Mouse (Mus musculus) heart, postnatal 4 days (tissue): ENCODE measurements around the gene Mettl21c. TPM values are rescaled to one million over a fixed set of nuclear protein-coding genes. Genes with fewer than 3 reads are reported as not detected.
A peak's percentile ranks its signal among the peaks of the same experiment; 100 is the strongest.
"Not testable (repeated sequence)": the region's sequence is repeated elsewhere in the genome, so short reads cannot be mapped to it uniquely, and the experiment has no call there.

ENCODE experiments used
- DNase-seq: peaks from one replicate; pipeline ENCODE4 v3.0.0; 2021
- total RNA-seq, 2 experiments: library from RNA; stranded (reverse); gene quantifications; 2 replicates each; pipeline ENCODE4 v1.2.3; 2021

Mettl21c gene
- not detected for total RNA-seq

- DNase-seq = no peak
Measured at GRCm38 (mm10) chr1:44019934-44020333, at the start of gene Mettl21c. Gene Mettl21c, minus strand, starts transcription at chr1:44020034.

GRCm38 (mm10) chr1:44064625-44065024, 44.8 kb upstream of the Mettl21c start:
- peak; percentile 54 for DNase-seq

- DNase-seq = no peak
Measured at GRCm38 (mm10) chr1:44063439-44063838, 43.6 kb upstream of the Mettl21c start.

DNA sequence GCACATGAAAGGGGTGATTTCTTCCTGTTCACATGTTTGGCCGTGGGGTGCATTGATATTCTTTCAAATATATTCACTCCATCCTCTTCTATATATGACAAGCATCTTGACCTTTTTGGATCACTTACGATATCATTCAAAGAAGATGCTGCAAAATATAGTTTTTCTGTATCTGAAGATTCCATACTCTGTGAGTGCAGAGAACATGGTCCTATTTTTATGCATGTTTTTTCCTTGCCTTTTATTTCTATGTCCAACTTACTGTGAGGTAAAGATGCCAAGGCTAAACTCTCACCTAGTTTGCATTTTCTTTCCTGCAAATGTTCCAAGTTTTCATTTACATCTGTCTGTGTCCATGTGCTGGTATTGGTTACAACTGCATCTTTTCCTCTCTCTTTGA, 42.0 kb upstream of the Mettl21c start, which contains the start of gene Gm8251:
Gene Gm8251, minus strand, starts transcription at position 101 of the 400 bp plus-strand sequence.
- no peak for DNase-seq

DNA sequence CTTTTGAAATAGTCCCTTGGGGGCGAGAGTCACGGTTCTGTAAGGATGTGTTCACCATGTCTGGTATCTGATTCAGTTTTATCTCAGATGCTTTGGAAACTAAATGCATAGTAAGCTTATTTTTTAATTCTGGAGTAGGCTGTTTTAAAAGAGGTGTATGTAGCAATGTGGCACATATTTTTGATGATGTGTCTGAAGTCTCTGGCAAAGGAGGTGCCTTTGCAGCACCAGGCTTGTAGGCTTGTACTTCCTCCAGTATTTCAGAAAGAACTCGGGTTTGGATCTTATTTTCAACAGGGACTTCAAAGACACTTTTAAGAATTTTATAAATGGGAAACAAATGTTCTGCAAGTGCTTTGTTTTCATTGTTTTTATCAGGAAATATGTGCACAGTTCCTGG, 38.0 kb upstream of the Mettl21c start:
- DNase-seq = no peak

DNA sequence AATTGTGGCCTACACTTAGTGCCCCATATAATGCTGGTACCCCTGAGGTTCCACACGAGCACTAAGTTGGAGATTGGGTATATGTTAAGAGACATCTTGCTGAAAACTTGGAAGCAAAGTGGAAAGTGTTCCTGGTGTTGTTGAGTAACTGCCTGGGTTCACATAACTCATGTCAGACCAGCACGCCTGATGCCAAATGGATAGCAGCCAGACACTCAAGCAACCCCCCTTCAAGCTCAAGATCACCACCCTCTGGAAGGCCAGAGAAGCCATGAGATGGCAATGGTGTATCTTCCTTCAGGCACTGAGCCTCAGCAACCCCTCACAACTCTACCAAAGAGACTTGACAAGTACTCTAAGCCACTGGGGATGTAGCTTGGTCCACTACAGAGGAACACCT, 26.7 kb upstream of the Mettl21c start:
- no peak for DNase-seq

DNA sequence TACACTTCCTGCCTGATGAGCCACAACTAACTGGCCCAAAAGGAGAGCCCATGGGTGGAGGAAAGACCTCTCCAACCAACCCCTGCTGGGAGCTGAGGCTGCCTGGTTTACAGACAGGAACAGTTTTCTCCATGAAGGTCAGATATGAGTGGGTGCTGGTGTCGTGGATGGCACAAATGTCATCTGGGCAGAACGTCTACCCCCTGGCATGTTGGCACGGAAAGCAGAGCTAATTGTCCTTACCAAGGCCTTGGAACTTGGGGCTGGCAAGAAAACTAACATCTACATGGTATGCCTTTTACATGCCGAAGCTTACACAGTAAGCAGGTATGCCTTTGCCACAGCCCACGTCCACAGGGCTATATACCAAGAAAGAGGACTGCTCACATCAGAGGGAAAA, 25.9 kb upstream of the Mettl21c start:
- not testable (repeated sequence) for DNase-seq

DNA sequence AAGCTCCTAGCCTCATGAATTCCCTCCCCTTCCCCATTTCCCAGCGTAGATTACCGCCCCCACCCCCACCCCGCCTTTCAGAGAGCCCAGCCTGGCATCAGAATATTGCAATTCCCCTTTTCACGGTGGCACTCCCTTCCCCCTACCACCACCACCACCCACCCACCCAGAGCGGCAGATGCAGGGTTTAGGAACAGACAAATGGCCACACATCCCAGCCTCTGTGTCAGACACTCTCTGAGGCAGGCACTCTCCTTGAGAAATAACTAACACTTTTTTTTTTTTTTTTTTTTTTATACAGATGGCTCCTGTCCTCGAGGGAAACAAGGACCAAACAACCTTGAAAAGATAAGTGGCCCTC, 22.7 kb upstream of the Mettl21c start:
- no peak for DNase-seq

- DNase-seq = peak; percentile 75
Measured at GRCm38 (mm10) chr1:44041797-44042554, 22.1 kb upstream of the Mettl21c start.

DNA sequence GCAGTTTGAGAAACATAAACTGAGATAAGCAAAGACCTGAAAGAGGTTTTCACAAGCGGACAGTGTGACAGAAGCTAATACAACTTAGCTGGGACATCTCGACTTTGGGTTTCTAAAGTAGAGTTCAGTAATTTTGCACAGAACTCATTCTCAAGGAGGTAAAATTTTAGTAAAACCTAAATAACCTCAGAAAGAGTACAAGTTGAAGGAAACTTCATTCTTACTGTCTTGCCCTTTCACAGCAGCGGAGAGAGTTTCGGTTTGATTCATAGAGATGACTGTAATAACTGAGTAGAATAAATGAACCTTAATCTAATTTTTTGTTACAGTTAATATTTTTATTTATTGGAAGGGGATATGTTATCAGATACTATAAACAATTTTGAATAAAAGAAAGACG, 13.1 kb upstream of the Mettl21c start:
- DNase-seq = no peak

DNA sequence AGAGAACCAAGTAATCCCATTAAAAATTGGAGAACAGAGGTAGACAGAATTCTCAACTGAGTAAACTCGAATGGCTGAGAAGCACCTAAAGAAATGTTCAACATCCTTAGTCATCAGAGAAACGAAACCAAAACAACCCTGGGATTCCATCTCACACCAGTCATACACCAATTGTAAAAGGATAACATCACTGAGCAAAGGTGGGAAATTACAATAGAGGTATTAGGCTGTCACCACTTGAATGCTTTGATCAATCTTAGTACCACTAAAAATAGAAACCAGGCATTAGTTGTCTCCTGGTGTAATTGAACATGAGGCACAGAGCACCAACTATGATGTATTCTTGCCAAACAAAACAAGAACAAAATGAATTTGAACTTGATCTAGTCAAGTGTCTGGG, 12.4 kb upstream of the Mettl21c start:
- DNase-seq = no peak

- DNase-seq = no peak
Measured at GRCm38 (mm10) chr1:44027651-44028050, 7.8 kb upstream of the Mettl21c start.

- no peak for DNase-seq
Measured at GRCm38 (mm10) chr1:44022656-44023055, 2.8 kb upstream of the Mettl21c start.

DNA sequence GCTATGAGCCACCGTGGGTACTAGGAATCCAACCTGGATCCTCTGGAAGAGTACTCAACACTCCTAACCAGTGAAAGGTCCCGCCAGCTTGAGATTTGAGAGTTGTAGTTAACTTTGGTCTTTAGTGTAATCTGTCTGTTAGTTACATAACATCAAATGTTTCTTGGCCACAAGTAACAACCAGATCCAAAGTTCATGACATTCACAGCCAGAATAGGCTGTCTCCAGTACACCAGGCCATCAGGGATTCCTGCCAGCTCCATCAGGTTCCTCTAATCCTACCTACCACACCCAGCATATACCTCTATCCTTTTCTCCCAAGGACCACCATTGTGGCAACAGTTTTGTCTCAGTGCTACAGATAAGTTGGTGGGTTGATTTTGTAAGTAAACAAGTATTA, 4.3 kb downstream of the Mettl21c start:
- no peak for DNase-seq

- no peak for DNase-seq
Measured at GRCm38 (mm10) chr1:44004513-44004912, 15.3 kb downstream of the Mettl21c start.

DNA sequence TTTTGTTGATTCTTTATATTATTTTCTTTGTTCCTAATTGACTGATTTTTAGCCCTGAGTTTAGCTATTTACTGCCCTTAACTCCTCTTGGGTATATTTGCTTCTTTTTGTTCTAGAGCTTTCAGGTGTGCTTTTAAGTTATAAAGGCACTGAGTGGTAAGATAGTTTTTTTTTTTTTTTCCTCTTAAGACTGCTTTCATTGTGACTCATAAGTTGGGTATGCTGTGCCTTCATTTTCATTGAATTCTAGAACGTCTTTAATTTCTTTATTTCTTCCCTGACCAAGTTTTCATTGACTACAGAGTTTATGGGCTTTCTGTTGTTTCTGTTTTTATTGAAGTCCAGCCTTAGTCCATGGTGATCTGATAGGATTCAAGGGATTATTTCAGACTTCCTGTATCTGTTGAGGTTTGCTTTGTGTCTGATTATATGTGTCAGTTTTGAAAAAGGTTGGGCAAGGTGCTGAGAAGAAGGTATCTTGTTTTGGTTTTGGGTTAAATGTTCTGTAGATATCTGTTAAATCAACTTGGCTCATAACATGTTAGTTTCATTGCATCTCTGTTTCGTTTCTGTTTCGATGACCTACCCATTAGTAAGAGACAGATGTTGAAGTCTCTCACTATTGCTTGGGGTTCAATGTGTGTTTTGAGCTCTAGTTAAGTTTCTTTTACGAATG, 22.8 kb downstream of the Mettl21c start:
- DNase-seq = no peak

- DNase-seq = no peak
Measured at GRCm38 (mm10) chr1:43971089-43971488, 48.7 kb downstream of the Mettl21c start.

- no peak for DNase-seq
Measured at GRCm38 (mm10) chr1:43969361-43969760, 50.5 kb downstream of the Mettl21c start.

DNA sequence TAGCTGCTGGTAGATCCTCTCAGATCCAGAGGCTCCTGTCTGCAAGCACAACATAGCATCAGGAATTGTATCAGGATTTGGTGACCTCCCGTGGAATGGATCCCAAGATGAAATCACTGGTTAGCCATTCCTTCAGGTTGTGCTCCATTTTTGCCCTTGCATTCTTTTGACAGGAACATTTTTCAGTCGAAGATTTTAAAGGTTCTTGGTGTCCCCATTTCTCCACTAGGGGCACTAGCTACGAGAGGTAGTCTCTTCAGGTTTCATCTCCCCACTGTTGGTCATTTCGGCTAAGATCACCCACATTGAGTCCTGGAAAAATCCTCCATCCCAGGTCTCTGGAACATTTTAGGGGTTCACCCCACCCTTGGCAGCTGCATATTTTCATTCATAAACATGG, 53.1 kb downstream of the Mettl21c start:
- DNase-seq = no peak

- no peak for DNase-seq
Measured at GRCm38 (mm10) chr1:43964381-43964780, 55.5 kb downstream of the Mettl21c start.
